Mouse (Mus musculus) heart, adult 2 months (tissue): ENCODE data around the gene Schip1.

ENCODE experiments used
- CTCF ChIP-seq: fragments of 200-600 bp; IDR thresholded peaks from 2 replicates; pipeline ENCODE4 v1.8.1; 2022; ENCODE audit warnings: antibody characterized with exemption, mild to moderate bottlenecking, moderate library complexity
- EP300 ChIP-seq: fragments of 200-500 bp; IDR thresholded peaks from 2 replicates; pipeline ENCODE4 v1.6.1; 2011; ENCODE audit warnings: low read depth, low read length, control low read depth; ENCODE audit not compliant: insufficient read depth
- POLR2A ChIP-seq: fragments of 200-500 bp; IDR thresholded peaks from 2 replicates; pipeline ENCODE4 v1.6.1; 2011; ENCODE audit warnings: mild to moderate bottlenecking, low read depth, low read length, control low read depth; ENCODE audit not compliant: insufficient read depth

GRCm38 (mm10) chr3:68448480-68448879, 383.9 kb downstream of the Schip1 start:
- TF ChIP-seq CTCF = no peak
- no peak for TF ChIP-seq EP300
- TF ChIP-seq POLR2A = no peak
